Mouse (Mus musculus): Measurements from ENCODE around the gene Slc25a21. TPM values are rescaled to one million over a fixed set of nuclear protein-coding genes. Genes with fewer than 3 reads are reported as not detected.
"Not testable (repeated sequence)": the region's sequence is repeated elsewhere in the genome, so short reads cannot be mapped to it uniquely, and the experiment has no call there.

Gene Slc25a21
- polyA plus RNA-seq, 1 experiment from 2014 or later: 12.6 TPM

GRCm38 (mm10) chr12:57229703-57230102, 32.4 kb upstream of the Slc25a21 start:
- Histone ChIP-seq H3K4me3 (ENCODE audit: low read depth, low read length) (peak overlapping the region; percentile 67), H3K27me3 (ENCODE audit: insufficient read depth, low read length) (no peaks in the 10 kb centered on the region), H3K36me3 (replicated peaks; ENCODE audit: insufficient read depth, low read length) (no peaks in the 10 kb centered on the region), H3K27ac (ENCODE audit: low read depth) (peak overlapping the region; percentile 77), H3K4me2 (ENCODE audit: low read depth, low read length) (peak overlapping the region; percentile 93), H3K9ac (replicated peaks) (peak overlapping the region; percentile 45; the same call in 1 of the 2 replicates), H3K4me1 (ENCODE audit: insufficient read depth) (peaks cover 14% of the 10 kb centered on the region), H3K9me3 (ENCODE audit: low read length) (no peaks in the 10 kb centered on the region)
- TF ChIP-seq CTCF (IDR thresholded peaks at IDR 0.05; ENCODE audit: low read depth): no peak
- TF ChIP-seq EP300 (IDR thresholded peaks at IDR 0.05; ENCODE audit: low read depth): peak; percentile 18; the same call in 1 of the 2 replicates
- DNase-seq (no peak), ATAC-seq (no peak)
- WGBS (ENCODE audit: insufficient replicate concordance): 17% methylated on average over 4 of the region's 4 CpGs

- no peaks in the 10 kb centered on the region for H3K9me3 ChIP-seq (ENCODE audit: low read length)
- no peak overlapping the region for H3K4me3 ChIP-seq (ENCODE audit: low read depth, low read length)
- H3K27me3 ChIP-seq (ENCODE audit: insufficient read depth, low read length): no peaks in the 10 kb centered on the region
- 72% methylated on average over 4 of the region's 8 CpGs for WGBS (ENCODE audit: insufficient replicate concordance)
- H3K4me1 ChIP-seq (ENCODE audit: insufficient read depth): peaks cover 14% of the 10 kb centered on the region
- no peak for TF ChIP-seq CTCF (IDR thresholded peaks at IDR 0.05; ENCODE audit: low read depth)
- no peak for TF ChIP-seq EP300 (IDR thresholded peaks at IDR 0.05; ENCODE audit: low read depth)
- no peaks in the 10 kb centered on the region for H3K36me3 ChIP-seq (replicated peaks; ENCODE audit: insufficient read depth, low read length)
- no peak for DNase-seq
- no peak overlapping the region for H3K4me2 ChIP-seq (ENCODE audit: low read depth, low read length)
- no peak overlapping the region for H3K27ac ChIP-seq (ENCODE audit: low read depth)
- no peak overlapping the region for H3K9ac ChIP-seq (replicated peaks)
- ATAC-seq: no peak
Measured at GRCm38 (mm10) chr12:57227776-57228175, 30.5 kb upstream of the Slc25a21 start.

DNA sequence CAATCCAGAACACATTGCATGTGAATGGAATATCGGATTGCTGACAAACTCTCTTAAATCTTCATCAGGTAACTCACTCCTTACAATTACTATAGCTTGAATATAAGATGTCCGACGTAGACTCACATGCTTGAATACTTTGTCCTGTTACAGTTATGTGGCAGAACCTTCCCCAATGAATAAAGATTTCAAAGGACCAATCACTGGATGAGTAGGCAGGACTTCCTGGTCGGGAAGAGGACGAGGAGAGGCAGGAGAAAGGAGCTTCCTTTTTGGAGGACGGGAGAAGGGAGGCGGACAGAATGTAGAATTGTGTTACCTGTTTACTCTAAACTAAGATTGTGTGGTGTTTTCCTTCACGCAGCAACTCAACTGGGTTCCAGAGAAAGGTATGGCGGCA, 29.1 kb upstream of the Slc25a21 start:
- TF ChIP-seq CTCF (IDR thresholded peaks at IDR 0.05; ENCODE audit: low read depth) (no peak), EP300 (IDR thresholded peaks at IDR 0.05; ENCODE audit: low read depth) (no peak)
- WGBS (ENCODE audit: insufficient replicate concordance): 86% methylated on average over 9 of the region's 9 CpGs
- no peak overlapping the region for H3K27ac ChIP-seq (ENCODE audit: low read depth)
- no peak for ATAC-seq
- H3K9ac ChIP-seq (replicated peaks): no peak overlapping the region
- no peaks in the 10 kb centered on the region for H3K9me3 ChIP-seq (ENCODE audit: low read length)
- H3K4me2 ChIP-seq (ENCODE audit: low read depth, low read length): no peak overlapping the region
- no peaks in the 10 kb centered on the region for H3K27me3 ChIP-seq (ENCODE audit: insufficient read depth, low read length)
- H3K36me3 ChIP-seq (replicated peaks; ENCODE audit: insufficient read depth, low read length): no peaks in the 10 kb centered on the region
- no peak for DNase-seq
- H3K4me3 ChIP-seq (ENCODE audit: low read depth, low read length): no peak overlapping the region
- H3K4me1 ChIP-seq (ENCODE audit: insufficient read depth): peaks cover 9% of the 10 kb centered on the region

DNA sequence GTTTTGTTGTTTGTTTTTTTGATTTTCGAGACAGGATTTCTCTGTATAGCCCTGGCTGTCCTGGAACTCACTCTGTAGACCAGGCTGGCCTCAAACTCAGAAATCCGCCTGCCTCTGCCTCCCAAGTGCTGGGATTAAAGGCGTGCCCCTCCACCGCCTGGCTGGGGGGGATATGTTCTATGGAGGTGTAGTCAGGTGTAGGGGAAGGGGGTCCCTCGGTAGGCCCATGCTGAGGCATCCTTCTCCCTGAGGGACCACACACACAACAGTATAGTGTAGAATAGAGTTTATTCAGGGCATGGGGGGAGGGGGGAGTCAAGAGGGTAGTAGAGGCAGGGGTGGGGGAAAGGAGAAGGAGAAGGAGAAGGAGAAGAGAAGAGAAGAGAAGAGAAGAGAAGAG, 15.2 kb upstream of the Slc25a21 start:
- not testable (repeated sequence) for H3K4me2 ChIP-seq (ENCODE audit: low read depth, low read length); DNase-seq; H3K27me3 ChIP-seq (ENCODE audit: insufficient read depth, low read length); H3K9ac ChIP-seq (replicated peaks); H3K4me1 ChIP-seq (ENCODE audit: insufficient read depth); H3K4me3 ChIP-seq (ENCODE audit: low read depth, low read length); H3K9me3 ChIP-seq (ENCODE audit: low read length); H3K27ac ChIP-seq (ENCODE audit: low read depth); H3K36me3 ChIP-seq (replicated peaks; ENCODE audit: insufficient read depth, low read length); ATAC-seq
- WGBS (ENCODE audit: insufficient replicate concordance): 75% methylated on average over 5 of the region's 5 CpGs

DNA sequence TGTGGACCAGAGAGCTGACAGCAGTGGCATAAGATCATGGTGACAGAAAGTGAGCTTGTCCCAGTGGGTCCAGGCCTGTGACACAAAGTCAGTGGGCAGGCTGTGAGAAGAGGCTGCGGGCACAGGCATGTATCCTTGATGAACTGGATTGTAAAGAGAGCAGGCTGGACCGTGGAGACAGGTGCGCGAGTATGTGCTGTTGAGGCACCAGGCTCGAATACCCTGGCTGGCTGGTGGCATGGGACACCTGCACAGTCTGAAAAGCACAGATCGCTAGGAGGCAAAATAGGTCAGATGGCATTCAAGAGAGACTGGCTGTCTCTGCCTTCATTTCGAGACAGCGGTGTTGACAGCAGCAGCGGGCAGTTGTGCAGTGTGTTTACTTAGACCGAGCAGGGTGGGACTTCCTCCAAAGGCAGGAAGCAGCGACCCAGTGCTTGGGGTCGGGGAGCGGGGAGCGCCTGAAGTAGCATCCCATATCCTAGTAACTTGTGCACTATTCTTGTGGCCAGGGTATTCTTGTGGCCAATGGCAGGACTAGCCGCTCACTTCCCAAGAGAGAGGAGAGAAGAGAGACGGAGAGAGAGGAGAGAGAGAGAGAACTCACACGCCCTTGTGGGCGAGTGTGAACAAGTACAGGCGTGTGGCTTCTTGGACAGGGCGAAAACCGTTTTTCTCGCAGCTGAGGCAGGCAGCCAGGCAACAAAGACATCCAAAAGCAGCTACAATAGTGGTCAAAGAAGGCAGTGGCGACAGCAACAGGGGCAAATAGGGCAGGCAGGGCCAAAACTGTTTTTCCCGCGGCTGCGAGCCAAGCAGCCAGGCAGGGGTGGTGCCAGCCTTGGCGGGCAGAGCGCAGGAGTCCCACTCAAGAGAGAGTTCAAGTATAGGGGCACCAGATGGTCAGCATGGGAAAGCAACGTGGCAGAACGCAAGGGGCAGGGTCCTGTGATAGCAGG, 14.4 kb upstream of the Slc25a21 start:
- Histone ChIP-seq H3K27me3 (ENCODE audit: insufficient read depth, low read length) (no peaks in the 10 kb centered on the region), H3K4me1 (ENCODE audit: insufficient read depth) (peaks cover 2% of the 10 kb centered on the region; the same call in 1 of the 2 replicates), H3K9me3 (ENCODE audit: low read length) (no peaks in the 10 kb centered on the region), H3K9ac (replicated peaks) (peak overlapping the region; percentile 65), H3K27ac (ENCODE audit: low read depth) (peak overlapping the region; percentile 52; the same call in 1 of the 2 replicates), H3K36me3 (replicated peaks; ENCODE audit: insufficient read depth, low read length) (no peaks in the 10 kb centered on the region), H3K4me3 (ENCODE audit: low read depth, low read length) (peak overlapping the region; percentile 54), H3K4me2 (ENCODE audit: low read depth, low read length) (peak overlapping the region; percentile 89)
- TF ChIP-seq EP300 (IDR thresholded peaks at IDR 0.05; ENCODE audit: low read depth): no peak
- TF ChIP-seq CTCF (IDR thresholded peaks at IDR 0.05; ENCODE audit: low read depth): no peak
- 5% methylated on average over 30 of the region's 30 CpGs for WGBS (ENCODE audit: insufficient replicate concordance)
- DNase-seq: peak; percentile 37
- peak; percentile 78 for ATAC-seq

DNA sequence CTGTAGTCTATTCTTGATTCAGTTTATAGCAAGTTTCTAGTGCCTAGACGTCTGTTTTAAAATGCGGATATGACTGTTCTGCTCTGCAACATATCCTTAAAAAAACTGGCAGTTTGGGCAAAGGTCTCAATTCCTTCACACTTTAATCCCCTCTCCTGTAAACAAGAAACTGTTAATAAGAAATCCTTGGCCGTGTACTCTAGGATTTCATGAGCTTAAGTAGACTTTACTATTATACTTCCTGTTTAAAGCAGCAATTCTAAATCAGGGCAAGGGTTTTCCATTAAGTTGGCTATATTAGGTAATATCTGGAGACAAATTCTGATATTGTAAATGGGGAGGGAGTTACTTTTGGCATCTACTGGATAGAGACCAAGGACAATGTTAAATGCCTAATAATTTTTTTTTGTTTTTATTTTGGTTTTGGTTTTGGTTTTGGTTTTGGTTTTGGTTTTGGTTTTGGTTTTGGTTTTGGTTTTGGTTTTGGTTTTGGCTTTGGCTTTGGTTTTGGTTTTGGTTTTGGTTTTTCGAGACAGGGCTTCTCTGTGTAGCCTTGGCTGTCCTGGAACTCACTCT, 7.1 kb upstream of the Slc25a21 start:
- no peak for ATAC-seq
- no peak overlapping the region for H3K4me2 ChIP-seq (ENCODE audit: low read depth, low read length)

More for the DNA sequence above, 7.1 kb upstream of the Slc25a21 start:
- Histone ChIP-seq H3K27me3 (ENCODE audit: insufficient read depth, low read length) (no peaks in the 10 kb centered on the region), H3K4me3 (ENCODE audit: low read depth, low read length) (no peak overlapping the region), H3K27ac (ENCODE audit: low read depth) (no peak overlapping the region), H3K9me3 (ENCODE audit: low read length) (peaks cover 3% of the 10 kb centered on the region; the same call in 1 of the 2 replicates), H3K4me1 (ENCODE audit: insufficient read depth) (no peaks in the 10 kb centered on the region), H3K9ac (replicated peaks) (no peak overlapping the region), H3K36me3 (replicated peaks; ENCODE audit: insufficient read depth, low read length) (no peaks in the 10 kb centered on the region)
- DNase-seq: no peak
- TF ChIP-seq CTCF (IDR thresholded peaks at IDR 0.05; ENCODE audit: low read depth): no peak
- no peak for TF ChIP-seq EP300 (IDR thresholded peaks at IDR 0.05; ENCODE audit: low read depth)
- 74% methylated on average over 4 of the region's 4 CpGs for WGBS (ENCODE audit: insufficient replicate concordance)

Measured in liver, postnatal 0 days (tissue).